Mouse (Mus musculus) testis, adult 2 months (tissue): ENCODE data around the gene Akt3.

Experiments used
- CTCF ChIP-seq: fragments of 200-500 bp; IDR thresholded peaks from 2 replicates; pipeline ENCODE4 v1.5.1; 2012; ENCODE audit warnings: low read depth, mild to moderate bottlenecking, inconsistent platforms, low read length, moderate library complexity; ENCODE audit not compliant: control insufficient read depth, insufficient read depth, insufficient replicate concordance
- POLR2A ChIP-seq: fragments of 200-500 bp; IDR thresholded peaks from 2 replicates; pipeline ENCODE4 v1.6.1; 2012; ENCODE audit warnings: low read depth, mild to moderate bottlenecking, inconsistent platforms, low read length, moderate library complexity; ENCODE audit not compliant: control insufficient read depth

- TF ChIP-seq POLR2A = no peak
- no peak for TF ChIP-seq CTCF
These were observed 92.2 kb downstream of the Akt3 start for GRCm38 (mm10) chr1:177165789-177166188.
